Mouse (Mus musculus): ENCODE measurements around the gene Ppp1r2. TPM values are rescaled to one million over a fixed set of nuclear protein-coding genes. Genes with fewer than 3 reads are reported as not detected.

Ppp1r2 gene
- 38.9 TPM for total RNA-seq (2023)

GRCm38 (mm10) chr16:31274674-31275460 lies at the start of gene Ppp1r2:
Ppp1r2 (minus strand) TSS chr16:31275277.

GRCm38 (mm10) chr16:31314497-31315233 lies 39.6 kb upstream of the Ppp1r2 start, which contains the start of gene Apod:
Apod (minus strand) TSS chr16:31314808.

Other genes starting within 250 kb of the Ppp1r2 start
- 17.4 TPM for gene Xxylt1, start 193.8 kb downstream of the Ppp1r2 start, total RNA-seq (2023)
- 48.9 TPM for gene Acap2, start 74.0 kb downstream of the Ppp1r2 start, total RNA-seq (2023)
- not detected for gene Apod, start 39.5 kb upstream of the Ppp1r2 start, total RNA-seq (2023)
- gene Bdh1, start 147.0 kb upstream of the Ppp1r2 start, total RNA-seq (2023), result 49.0 TPM

Measured in CD4-positive naive resting alpha-beta T cell, adult 57 days (primary cell).